Mouse (Mus musculus): ENCODE results near the gene Kpna4.

DNA sequence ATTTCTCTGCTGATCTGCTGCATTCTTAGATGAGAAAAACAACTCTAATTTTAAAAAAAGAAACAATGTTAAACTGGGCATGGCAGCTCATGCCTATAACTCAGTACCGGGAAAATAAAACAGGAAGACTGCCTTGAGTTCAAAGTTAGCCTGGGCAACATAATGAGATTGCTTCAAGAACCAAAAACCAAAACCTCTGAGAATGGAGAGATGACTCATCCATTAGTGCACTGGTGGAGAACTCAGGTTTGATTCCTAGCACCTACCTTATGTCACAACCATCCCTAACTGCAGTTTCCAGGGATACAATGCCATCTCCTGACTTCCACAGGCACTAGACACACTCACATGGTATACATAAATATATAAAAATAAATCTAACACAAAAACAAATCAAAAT lies 17.8 kb downstream of the Kpna4 start:
- TF ChIP-seq CTCF (IDR thresholded peaks at IDR 0.05; ENCODE audit: low read depth, low read length) (no peak), POLR2A (IDR thresholded peaks at IDR 0.05; ENCODE audit: borderline replicate concordance, low read depth, low read length) (no peak)

Data from bone marrow macrophage, adult 2 months (primary cell).